Mouse (Mus musculus): ENCODE measurements around the gene Mgll.

Gene Mgll

DNA sequence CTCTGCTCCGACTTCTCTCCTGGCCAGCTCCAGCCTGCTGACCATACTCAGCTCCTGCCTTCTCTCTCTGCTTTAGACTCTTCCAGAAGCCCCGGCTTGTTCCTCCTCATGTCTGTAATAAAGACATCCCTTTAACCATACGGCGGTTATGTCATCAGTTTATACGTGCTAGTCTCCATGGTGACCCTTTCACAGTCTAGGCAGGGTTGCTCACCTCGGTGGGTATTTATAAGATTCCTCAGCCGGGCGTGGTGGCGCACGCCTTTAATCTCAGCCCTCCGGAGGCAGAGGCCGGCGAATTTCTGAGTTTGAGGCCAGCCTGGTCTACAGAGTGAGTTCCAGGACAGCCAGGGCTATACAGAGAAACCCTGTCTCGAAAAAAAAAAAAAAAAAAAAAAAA is 51.1 kb downstream of the Mgll start:
- DNase-seq (ENCODE audit: low spot score), result no peak

DNA sequence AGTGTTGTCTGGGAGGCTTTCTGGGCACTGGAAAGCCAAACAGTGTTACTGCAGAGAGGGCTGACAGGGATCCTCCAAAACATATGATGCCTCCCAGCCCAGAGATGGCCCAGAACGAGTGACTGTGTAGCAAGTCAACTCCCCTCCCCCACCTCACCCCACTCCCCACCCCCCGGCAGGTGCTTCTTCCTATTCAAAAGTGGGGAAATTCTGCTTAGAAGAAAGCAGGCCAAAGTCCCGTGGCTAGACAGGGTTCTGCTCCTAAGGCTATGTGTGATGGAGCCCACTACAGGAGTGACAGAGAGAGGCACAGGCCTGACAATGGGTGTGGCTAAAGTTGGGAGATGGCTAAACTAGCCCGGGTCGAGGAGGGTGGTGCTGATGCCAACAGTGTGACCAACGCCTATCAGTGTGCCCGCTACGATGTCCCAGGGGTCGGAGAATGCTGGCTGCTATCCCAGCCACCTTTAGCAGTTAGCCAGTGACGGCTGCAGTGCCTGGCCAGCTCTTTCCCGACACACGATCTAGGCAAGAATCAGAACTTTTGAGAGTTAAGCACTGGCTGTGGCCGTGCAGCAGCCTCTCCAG is 52.2 kb downstream of the Mgll start:
- DNase-seq (ENCODE audit: low spot score), result no peak

DNA sequence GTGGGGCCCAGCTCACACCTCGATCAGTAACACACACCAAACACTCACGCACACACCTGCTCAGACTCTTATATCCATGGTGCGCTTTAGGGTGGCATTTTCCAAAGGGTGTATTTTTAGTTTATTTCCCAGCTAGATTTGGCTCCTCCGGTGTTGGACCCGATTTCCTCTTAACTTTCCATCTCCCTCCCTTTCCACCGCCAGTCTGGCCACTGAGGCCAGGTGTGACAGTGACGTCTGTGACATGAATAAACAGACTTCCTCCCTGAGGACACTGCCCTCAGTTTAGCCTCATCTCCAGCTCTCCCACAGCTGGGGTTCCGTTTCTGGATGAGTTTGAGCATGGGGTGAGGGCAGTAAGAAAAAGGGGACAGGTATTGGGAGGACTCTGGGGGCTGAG is 52.8 kb downstream of the Mgll start:
- DNase-seq (ENCODE audit: low spot score), result no peak

DNA sequence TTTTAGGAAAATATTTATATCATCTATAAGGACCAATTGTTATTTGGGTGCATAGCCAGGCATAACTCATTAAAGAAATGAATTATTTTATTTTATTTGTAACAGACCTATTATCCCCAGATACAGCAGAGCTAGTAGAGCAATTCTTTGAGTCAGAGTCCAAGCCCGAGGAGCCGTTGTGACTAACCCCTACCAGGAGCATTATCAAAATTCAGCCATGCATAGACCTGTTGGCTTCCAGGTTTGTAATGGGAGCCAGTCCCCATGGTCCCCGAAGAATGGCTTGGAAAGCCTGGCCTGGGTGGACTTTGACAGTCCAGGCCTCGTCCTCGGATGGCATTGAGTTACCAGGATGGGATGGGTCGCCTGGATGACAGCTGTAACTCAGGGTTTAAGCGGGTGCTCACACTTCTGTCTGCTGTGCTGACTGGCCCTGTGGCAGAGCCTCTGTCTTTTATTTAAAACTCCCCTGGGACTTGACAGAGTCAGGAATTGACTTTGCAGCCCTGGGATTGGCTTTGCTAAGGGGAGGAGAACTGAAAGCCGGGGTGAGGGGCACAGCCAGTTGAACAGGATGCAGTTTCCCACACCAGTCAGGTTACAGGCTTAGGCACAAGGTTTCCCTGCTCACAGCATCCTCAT is 54.0 kb downstream of the Mgll start:
- DNase-seq (ENCODE audit: low spot score), result no peak

DNA sequence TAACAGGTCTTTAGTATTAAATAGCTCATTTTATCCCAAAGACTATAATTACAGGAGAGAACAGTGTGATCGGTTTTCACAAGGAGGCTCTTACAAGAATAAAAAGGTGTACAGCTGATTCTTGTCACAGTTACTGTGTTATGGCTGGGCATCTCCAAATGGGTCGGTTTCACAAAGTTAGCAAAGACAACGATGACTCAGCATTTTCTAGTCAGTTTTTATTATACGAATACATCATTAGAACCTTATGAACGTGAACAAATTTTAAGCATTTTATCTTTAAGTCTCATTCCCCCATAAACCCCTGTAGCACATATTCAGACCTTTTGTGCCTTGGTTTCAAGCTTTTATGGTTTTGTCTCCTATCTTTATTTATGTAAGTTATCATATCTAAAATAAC is 55.5 kb downstream of the Mgll start:
- no peak for DNase-seq (ENCODE audit: low spot score)

DNA sequence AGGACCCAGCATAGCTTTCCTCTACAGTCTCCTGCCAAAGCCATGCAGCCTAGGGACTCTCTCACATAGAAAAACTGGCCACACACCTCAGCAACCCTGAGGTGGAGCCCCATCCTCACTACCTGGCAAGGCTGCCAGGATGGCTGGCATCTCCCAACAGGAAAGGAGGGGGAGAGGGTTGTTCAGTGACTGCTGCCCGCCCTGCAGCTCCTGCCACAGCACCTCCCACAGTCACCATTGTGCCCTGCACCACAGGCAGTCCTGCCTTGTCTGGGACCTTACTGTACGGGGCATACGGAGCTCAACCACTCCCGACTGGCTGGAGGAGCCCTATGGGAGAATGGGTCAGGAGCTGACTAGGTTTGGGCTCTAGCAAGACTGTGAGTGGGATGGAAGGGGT is 57.7 kb downstream of the Mgll start:
- no peak for DNase-seq (ENCODE audit: low spot score)

DNA sequence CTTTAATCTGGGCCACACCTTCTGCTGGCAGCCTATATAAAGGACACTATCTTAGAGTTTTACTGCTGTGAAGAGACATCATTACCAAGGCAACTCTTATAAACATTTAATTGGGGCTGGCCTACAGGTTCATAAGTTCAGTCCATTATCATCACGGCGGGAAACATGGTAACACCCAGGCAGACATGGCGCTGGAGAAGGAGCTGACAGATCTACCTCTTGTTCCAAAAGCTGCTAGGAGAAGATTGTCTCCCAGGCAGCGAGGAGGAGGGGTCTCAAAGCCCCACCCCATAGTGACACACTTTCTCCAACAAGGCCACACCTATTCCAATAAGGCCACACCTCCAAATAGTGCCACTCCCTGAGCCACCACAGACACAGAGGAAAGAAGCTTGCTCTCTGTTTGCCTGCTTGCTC is 58.8 kb downstream of the Mgll start:
- DNase-seq (ENCODE audit: low spot score), result no peak

DNA sequence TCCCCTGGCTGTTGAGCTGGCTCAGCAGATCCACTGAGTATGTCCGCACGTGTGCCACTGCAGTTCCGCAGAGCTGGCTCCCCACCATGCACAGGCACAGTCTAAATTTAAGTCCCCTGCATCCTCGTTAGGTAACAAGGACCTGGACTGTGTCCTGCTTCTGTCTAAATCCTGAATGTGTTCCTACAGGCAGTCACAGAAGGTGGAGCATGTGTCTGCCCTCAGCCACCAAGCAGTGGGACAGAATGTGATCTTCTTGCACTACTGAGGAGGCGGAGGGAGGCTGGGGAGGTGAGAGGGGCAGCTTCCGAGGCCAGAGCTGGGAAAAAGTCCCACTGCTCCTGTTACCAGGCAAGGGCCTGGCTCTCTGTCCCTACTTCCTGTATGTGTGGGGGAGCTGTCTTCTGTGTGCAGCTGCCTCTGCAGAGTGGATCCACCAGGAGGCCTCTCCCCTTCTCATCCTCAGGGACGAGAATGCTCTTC is 60.5 kb downstream of the Mgll start:
- DNase-seq (ENCODE audit: low spot score), result no peak

DNA sequence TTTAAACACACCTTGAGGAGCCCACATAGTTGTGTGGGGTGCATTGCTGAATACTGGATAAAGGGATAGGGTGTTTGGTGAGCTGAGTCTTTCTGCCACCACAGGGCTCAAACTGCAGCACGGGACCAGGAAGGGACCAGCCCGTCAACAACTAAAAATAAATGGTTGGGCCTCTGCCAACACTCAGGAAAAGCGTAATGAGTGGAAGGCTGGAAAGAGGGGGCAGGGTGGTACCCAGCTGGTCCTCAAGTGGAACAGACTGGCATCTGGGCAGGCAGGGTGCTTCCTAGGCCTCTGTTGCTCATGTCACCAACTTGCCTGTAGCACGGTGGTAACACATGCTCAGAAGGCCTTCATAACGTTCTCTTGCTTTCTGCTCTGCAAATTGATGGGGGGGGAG is 61.1 kb downstream of the Mgll start:
- DNase-seq (ENCODE audit: low spot score), result no peak

DNA sequence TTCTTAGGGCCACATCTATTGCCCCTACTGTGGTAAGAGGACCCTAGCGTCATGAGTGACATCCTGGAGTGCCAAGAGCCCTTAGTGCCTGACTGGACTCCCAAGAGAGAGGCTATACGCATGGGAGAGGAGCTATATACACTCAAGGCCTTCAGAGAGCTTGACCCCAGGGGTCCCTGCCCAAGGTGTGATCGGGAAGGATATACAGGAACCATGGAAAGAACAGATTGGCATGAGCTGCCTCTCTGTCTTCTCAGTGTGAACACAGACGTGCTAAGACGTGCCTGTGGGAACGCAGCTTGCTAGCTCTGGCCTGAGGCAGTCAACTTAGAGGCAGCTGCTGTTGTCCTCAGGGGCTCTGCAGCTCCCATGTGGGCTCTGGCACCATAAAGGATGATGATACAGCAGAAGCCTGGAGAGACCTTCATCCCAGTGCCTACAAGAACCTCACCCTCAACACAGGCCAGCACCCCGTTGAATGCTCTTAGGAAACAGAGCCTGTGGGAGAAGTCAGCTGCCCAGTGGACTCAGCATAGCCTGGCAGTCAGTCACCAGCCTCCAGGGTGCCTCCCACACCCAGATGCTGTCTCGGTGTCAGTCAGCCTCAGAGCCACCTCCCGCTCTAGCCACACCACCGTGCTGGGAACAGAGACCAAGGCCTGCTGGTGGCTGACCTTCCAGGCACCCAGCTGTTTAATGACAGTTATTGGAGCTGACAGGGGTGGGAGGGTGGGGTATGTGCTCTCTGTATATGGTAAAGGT is 61.8 kb downstream of the Mgll start:
- DNase-seq (ENCODE audit: low spot score), result no peak

DNA sequence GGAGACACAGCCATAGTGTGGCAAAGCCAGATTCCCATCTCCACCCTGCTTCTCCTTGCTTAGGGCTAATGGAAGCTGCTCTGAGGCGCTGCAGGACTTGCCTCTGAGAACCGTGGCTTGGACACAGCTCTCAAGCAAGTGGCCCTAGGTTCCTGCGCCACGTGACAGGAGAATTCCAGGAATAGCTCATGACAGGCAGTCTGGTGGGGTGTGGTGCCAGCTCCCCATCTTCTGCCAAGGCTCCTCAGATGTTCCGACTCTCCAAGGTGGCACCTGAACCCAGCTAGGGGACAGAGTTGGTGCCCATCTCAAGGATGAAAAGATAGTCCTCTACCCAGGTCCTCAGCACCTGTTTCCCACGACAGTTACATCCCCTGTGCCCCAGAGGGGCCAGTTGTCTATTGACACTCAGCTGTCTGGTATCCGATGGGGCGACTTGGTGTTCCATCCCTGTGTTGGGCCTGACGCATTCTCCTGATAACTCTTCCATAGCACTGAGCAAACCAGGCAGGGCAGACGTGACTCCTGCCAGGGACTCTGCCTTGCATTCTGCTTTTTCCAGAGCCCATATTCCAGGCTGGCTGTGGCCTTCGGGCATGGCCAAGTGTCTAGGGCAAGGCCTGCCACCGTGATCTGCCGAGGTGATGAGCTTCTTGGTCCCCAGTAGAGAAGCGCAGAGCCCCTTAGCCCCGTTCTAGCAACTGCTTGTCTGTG is 62.7 kb downstream of the Mgll start:
- no peak for DNase-seq (ENCODE audit: low spot score)

DNA sequence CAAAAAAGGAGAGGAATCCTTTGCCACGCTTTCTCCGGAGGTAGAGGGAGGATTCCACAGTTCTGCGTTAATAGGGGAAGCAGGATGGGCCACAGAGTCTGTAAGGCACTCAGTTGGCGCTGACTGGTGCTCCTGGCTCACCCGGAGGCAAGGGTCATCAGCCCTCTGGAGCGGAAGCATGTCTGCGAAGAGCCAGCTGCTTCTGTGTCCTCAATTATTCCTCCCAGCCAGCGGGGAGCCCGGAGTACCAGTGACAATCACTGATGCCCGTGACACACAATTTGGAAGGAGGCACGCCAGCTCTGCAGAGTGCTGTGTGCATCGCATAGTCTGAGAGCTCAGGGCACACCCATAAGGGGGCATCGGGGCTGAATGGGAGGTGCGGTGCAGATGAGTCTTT is 63.3 kb downstream of the Mgll start:
- DNase-seq (ENCODE audit: low spot score), result no peak

DNA sequence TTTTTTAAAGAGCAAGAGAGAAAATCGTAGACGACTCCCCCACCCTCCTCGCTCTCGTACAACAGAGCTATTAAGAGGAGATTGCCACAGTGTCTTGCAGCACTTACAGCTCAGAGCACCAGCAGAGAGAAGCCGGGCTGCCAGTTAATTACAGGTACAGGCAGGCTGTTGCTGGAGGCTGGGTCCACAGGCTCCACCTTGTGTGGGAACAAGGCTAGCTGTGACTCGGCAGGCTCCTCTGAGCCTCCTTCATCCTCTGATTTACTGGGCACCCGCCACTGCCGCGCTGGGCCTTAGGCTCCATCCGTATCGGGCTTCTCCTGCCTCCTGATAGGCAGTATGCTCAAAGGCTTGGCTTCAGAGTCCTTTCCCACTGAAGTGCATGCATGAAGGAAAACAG is 64.0 kb downstream of the Mgll start:
- no peak for DNase-seq (ENCODE audit: low spot score)

DNA sequence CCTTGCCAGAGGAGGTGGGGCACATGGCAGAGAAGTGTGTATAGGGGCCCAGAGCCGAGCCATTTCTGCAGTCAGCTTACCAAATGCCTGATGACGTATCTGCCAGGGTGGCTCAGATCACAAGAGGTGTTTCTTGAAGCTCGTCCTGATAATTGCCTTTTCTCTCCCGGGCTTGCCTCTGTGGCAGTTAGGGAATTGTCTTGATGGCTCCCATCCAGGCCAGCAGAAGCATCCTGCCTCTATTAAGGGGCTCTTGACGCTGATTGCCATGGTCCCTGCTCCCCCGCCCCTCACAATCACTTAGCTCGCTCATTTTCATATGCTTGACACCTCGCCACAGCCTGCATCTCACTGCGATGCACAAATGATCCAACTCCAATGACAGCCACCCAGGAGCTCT is 67.1 kb downstream of the Mgll start:
- DNase-seq (ENCODE audit: low spot score), result no peak

DNA sequence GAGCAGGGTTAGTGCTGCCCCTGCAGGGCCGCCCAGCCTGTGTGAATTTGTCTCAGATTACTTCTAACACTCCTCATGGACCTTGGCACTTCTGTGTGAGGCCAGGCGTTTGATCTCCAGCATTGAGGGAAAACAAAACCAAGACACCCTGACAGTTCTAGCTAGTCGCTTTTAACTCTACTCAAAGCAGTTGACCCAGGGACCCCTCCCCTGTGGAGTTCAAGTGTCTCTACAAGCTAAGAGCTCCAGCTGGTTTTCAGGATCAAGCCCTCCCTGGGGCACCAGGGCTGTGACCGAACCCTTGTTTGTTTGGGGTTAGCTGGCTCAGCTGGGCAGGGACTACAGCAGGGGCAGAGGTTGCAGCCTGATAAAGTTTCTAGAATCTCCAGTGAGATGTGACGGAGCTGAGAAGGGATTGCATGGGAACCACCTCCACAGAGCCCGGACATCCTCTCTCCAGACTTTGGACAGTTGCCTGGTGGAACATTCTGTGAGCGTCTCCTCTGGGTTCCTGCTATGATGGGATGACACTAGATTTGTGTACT is 68.0 kb downstream of the Mgll start:
- no peak for DNase-seq (ENCODE audit: low spot score)

DNA sequence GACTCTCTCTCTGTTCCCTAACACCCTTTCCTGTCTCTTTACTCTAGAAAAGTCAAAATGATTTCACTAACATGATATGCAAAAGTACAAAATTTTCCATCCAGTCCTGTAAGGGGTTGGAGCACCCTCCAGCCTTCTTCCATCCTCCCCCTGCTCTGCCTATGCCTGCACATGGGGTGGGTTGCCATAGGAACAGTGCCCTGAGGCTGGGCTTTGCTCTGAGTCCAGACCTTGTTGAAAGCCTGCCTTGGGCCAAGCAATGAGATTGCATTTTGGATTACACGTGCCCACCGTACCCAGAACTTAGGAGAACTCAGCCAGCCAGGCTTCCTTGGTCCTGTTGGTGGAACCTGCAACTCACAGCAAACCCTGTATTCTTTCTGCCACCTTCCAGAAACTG is 69.0 kb downstream of the Mgll start:
- no peak for DNase-seq (ENCODE audit: low spot score)

DNA sequence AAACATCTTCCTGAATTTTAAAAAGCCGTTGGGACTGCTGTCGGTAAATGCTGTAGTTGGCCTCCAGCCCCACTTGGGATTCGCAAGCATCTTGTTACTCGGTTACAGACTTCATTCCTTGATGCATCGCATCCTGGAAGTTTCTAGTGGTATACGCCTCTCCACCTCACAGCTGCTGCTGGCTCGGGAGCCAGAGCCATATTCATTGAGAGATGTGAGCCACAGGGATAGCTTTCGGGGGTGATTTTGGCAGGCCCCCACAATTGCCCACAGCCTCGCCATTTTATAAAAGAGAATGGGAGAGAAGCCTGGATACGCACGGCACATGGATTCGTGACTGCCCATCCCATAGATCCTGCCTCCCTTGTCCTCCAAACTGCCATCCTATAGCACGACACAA is 69.7 kb downstream of the Mgll start:
- DNase-seq (ENCODE audit: low spot score), result no peak

DNA sequence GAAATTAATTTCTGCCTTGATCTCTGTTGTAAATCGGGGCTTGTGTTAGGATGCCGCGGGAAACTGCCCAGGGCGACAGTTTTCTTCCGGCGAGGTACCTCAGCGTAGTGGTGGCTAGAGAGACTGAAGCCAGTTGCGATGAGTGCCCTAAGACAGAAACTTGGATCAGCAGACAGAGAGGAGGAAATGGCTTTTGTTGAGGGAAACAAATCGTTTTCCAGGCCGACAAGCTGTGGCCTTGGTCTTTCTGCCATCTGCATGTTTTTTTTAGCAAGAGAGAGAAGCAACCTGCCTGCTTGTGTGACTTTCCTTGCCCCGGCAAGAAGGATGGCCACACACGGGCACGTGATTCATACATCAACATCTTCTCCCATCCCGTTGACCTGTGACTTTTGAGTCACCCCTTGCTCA is 70.4 kb downstream of the Mgll start:
- no peak for DNase-seq (ENCODE audit: low spot score)

DNA sequence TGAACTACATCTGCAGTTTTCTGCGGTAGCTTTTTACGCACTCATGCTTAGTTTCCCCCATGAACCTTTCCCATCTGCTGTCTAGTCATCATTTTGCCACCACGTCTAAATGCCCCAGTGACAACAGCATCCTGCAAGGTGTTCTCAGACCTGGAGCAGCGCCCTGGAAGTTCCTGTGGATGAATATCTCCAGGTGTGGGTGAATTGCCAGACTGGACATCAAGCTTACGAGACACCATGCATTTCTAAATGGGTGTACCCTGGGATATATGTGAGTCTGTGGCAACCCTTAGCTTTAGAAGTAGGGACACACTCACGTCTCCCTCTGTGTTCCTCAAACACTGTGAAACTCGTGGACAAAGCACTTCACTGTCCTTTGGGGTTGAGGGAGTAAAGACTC is 76.0 kb downstream of the Mgll start:
- no peak for DNase-seq (ENCODE audit: low spot score)

DNA sequence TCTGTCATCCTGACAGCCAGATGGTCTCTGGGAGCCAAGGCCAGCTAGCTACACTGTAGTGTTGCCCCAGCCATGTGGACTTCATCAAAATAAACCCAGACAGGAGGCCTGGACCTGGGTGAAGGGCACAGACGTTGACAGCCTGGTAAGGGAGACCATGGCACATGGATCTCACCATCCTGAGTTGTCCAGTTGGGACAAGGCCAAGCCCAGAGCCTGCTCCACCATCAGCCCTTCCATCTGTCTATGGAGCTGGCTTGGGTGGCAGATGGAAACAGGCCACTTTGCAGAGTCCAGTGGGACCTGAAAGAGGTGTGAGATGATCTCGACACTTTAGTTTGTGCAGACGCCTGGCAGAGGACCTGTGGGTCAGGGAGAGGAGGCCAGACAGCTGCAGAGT is 76.5 kb downstream of the Mgll start:
- no peak for DNase-seq (ENCODE audit: low spot score)

DNA sequence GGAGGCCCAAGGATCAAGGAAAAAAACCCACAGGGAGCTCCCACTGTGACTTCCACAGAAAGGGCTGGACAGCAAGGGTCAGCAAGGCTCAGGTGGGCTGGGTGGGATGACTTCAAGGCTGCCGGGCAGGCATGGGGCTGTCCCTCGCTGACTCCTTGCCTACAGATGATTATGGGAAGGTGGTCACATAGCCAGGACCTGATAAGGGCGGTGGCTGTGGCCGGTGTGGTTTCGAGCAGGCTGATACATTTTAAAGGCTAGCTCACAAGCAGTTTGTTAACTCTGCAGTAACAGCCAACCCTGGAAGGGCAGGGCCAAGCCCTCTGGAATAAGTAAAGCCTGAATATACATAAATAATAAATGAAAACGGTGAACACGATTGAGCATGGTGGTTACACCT is 78.8 kb downstream of the Mgll start:
- DNase-seq (ENCODE audit: low spot score), result no peak

DNA sequence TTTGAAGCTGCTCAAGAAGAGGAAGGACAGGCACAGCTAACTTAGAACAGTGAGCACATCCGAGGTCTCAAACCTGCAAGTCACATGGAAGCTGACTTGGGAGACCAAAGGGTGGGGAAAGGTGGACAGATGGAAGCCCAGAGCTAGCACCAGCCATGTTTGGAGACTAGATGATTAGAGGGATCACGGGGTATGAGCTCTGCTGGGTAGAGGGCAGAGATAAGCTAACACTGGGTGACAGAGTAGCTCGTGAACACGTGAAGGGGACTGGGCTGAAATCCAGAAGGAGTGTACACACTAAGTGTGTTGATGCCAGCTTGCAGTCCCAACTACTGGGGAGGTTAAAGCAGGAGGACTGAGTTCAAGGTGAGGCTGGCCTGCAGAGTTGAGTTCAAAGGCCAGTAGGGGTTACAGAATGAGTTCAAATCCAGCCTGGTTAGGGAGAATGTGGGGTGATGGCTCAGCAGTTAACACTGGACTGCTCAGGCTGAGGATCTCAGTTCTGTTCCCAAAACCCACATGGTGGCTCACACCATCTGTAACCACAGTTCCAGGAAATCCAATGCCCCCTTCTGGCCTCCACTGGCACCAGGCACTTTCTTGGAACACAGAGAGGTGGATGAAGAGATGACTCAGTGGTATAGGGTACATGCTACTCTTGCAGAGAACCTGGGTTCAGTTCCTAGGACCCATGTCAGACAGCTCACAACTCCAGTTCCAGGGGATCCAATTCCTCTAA is 79.9 kb downstream of the Mgll start:
- DNase-seq (ENCODE audit: low spot score), result no peak
